Mouse (Mus musculus): Measurements from ENCODE around the gene Spata9.

The Spata9 gene

GRCm38 (mm10) chr13:75992169-75993028, 25.4 kb downstream of the Spata9 start:
- peak; percentile 76 for DNase-seq (ENCODE audit: low read depth)

- no peak for DNase-seq (ENCODE audit: low read depth)
Measured at GRCm38 (mm10) chr13:76003272-76003671, 36.3 kb downstream of the Spata9 start.

GRCm38 (mm10) chr13:76014511-76014910, 47.6 kb downstream of the Spata9 start:
- DNase-seq (ENCODE audit: low read depth): no peak

GRCm38 (mm10) chr13:76017465-76017864, 50.5 kb downstream of the Spata9 start:
- peak; percentile 85 for DNase-seq (ENCODE audit: low read depth)

- DNase-seq (ENCODE audit: low read depth): peak; percentile 98
Measured at GRCm38 (mm10) chr13:76017974-76018843, 51.3 kb downstream of the Spata9 start, which contains the start of gene Rfesd. Gene Rfesd (minus strand): TSS chr13:76018719.

GRCm38 (mm10) chr13:76018844-76019400, 52.0 kb downstream of the Spata9 start:
- DNase-seq (ENCODE audit: low read depth): peak; percentile 64

- peak; percentile 70 for DNase-seq (ENCODE audit: low read depth)
Measured at GRCm38 (mm10) chr13:76021782-76022181, 54.8 kb downstream of the Spata9 start.

- DNase-seq (ENCODE audit: low read depth): no peak
Measured at GRCm38 (mm10) chr13:76024588-76024987, 57.6 kb downstream of the Spata9 start.

- DNase-seq (ENCODE audit: low read depth): no peak
Measured at GRCm38 (mm10) chr13:76042455-76042854, 75.5 kb downstream of the Spata9 start.

GRCm38 (mm10) chr13:76044971-76045370, 78.0 kb downstream of the Spata9 start:
- peak; percentile 57 for DNase-seq (ENCODE audit: low read depth)

Data from 416B (cell line).